Mouse (Mus musculus) CH12.LX (cell line): Measurements from ENCODE around the gene Bcat1. TPM values are rescaled to one million over a fixed set of nuclear protein-coding genes. Genes with fewer than 3 reads are reported as not detected.

Source experiments
- DNase-seq: peaks from one replicate; pipeline ENCODE4 v3.0.0-alpha.2; 2013; ENCODE audit errors: extremely low read depth
- H3K27ac ChIP-seq: 2 replicates; pipeline ENCODE4 v1.5.1; 2012; ENCODE audit warnings: low read depth, mild to moderate bottlenecking, control low read depth, moderate library complexity; ENCODE audit not compliant: insufficient read depth
- H3K27me3 ChIP-seq: replicated peaks from 2 replicates; pipeline ENCODE3; 2012; ENCODE audit warnings: inconsistent platforms
- H3K36me3 ChIP-seq, 2 experiments: replicated peaks in 1 of 2; 2 replicates each; pipeline versions ENCODE3 to v1.6.1; 2012; ENCODE audit warnings: inconsistent platforms in 1 of 2, low read length in 1 of 2, mild to moderate bottlenecking in 1 of 2, mixed read lengths in 1 of 2, moderate library complexity in 1 of 2; ENCODE audit not compliant: control insufficient read depth in 1 of 2, insufficient read depth in 1 of 2
- H3K4me1 ChIP-seq, 2 experiments: 2 replicates each; pipeline ENCODE4 v1.6.1; 2012; ENCODE audit warnings: inconsistent platforms in 1 of 2, moderate library complexity in 1 of 2; ENCODE audit not compliant: insufficient read depth in 2 of 2, control insufficient read depth in 1 of 2
- H3K4me2 ChIP-seq: 2 replicates; pipeline ENCODE4 v1.6.1; 2012; ENCODE audit warnings: low read depth, mild to moderate bottlenecking, control low read depth; ENCODE audit not compliant: poor library complexity, insufficient read depth, severe bottlenecking
- H3K4me3 ChIP-seq, 3 experiments: fragments of 150-350 bp in 1 of 3; sonication (generic) in 1 of 3; replicated peaks in 1 of 3; 2 replicates each; pipeline versions ENCODE3 to v1.5.1; 2011 to 2012; ENCODE audit warnings: low read depth in 2 of 3, low read length in 2 of 3, mild to moderate bottlenecking in 2 of 3, moderate library complexity in 2 of 3, control low read depth in 1 of 3, improper control_type of control experiment in 1 of 3, inconsistent platforms in 1 of 3, mixed read lengths in 1 of 3; ENCODE audit not compliant: poor library complexity in 1 of 3
- H3K79me2 ChIP-seq: replicated peaks from 2 replicates; pipeline ENCODE4 v1.6.1; 2012; ENCODE audit warnings: mild to moderate bottlenecking, moderate library complexity; ENCODE audit not compliant: control insufficient read depth, poor library complexity, insufficient read depth, severe bottlenecking; ENCODE audit errors: extremely low read depth
- H3K9ac ChIP-seq: 2 replicates; pipeline ENCODE4 v1.6.1; 2012; ENCODE audit warnings: low read depth, mild to moderate bottlenecking, control low read depth, moderate library complexity; ENCODE audit not compliant: insufficient read depth
- H3K9me3 ChIP-seq: replicated peaks from 2 replicates; pipeline ENCODE3; 2012; ENCODE audit warnings: low read length, inconsistent platforms, mixed read lengths
- BHLHE40 ChIP-seq: IDR thresholded peaks from 2 replicates; pipeline ENCODE4 v1.6.1; 2011; ENCODE audit warnings: mild to moderate bottlenecking, low read depth, low read length, improper control_type of control experiment
- CHD1 ChIP-seq: IDR thresholded peaks from 2 replicates; pipeline ENCODE4 v1.6.1; 2012; ENCODE audit warnings: low read depth, low read length, improper control_type of control experiment, inconsistent platforms
- EP300 ChIP-seq: IDR thresholded peaks from 2 replicates; pipeline ENCODE4 v1.6.1; 2011; ENCODE audit warnings: low read length, improper control_type of control experiment
- GABPA ChIP-seq: IDR thresholded peaks from 2 replicates; pipeline ENCODE4 v1.6.1; 2012; ENCODE audit warnings: low read depth, low read length, improper control_type of control experiment, inconsistent platforms; ENCODE audit not compliant: insufficient replicate concordance
- IRF4 ChIP-seq: IDR thresholded peaks from 2 replicates; pipeline ENCODE4 v1.6.1; 2014; ENCODE audit warnings: low read depth, mild to moderate bottlenecking, inconsistent platforms, low read length, improper control_type of control experiment
- MAFK ChIP-seq: IDR thresholded peaks from 2 replicates; pipeline ENCODE4 v1.6.1; 2011; ENCODE audit warnings: low read length, improper control_type of control experiment; ENCODE audit not compliant: insufficient replicate concordance
- NELFE ChIP-seq: IDR thresholded peaks from 2 replicates; pipeline ENCODE4 v1.6.1; 2011; ENCODE audit warnings: low read depth, low read length, improper control_type of control experiment
- NRF1 ChIP-seq: IDR thresholded peaks from 2 replicates; pipeline ENCODE4 v1.6.1; 2014; ENCODE audit warnings: low read depth, mild to moderate bottlenecking, inconsistent platforms, low read length, improper control_type of control experiment, moderate library complexity
- RAD21 ChIP-seq: IDR thresholded peaks from 2 replicates; pipeline ENCODE4 v1.6.1; 2011; ENCODE audit warnings: low read depth, mild to moderate bottlenecking, low read length, improper control_type of control experiment, moderate library complexity
- RCOR1 ChIP-seq: conservative IDR thresholded peaks from 2 replicates; pipeline ENCODE4 v1.6.1; 2012; ENCODE audit warnings: low read depth, mild to moderate bottlenecking, inconsistent platforms, low read length, improper control_type of control experiment
- TBP ChIP-seq: conservative IDR thresholded peaks from 2 replicates; pipeline ENCODE4 v1.6.1; 2011; ENCODE audit warnings: low read depth, low read length, improper control_type of control experiment
- UBTF ChIP-seq: IDR thresholded peaks from 2 replicates; pipeline ENCODE4 v1.6.1; 2012; ENCODE audit warnings: low read depth, mild to moderate bottlenecking, inconsistent platforms, low read length, improper control_type of control experiment, moderate library complexity
- ZKSCAN1 ChIP-seq: IDR thresholded peaks from 2 replicates; pipeline ENCODE4 v1.6.1; 2012; ENCODE audit warnings: low read depth, inconsistent platforms, low read length, improper control_type of control experiment, borderline replicate concordance
- ZNF384 ChIP-seq: IDR thresholded peaks from 2 replicates; pipeline ENCODE4 v1.6.1; 2012; ENCODE audit warnings: low read depth, low read length, improper control_type of control experiment, inconsistent platforms
- dilution Hi-C: fragments of 300-500 bp; cut with MboI; formaldehyde crosslinking; loops from 2 replicates; pipeline ENCODE4 v1.14.3; 2020; ENCODE audit warnings: low sequenced_read_pairs; ENCODE audit not compliant: extremely low pct_unique_long_range_greater_than_20kb, extremely low pct_ligation_motif_present
- in situ Hi-C: fragments of 300-500 bp; cut with MboI; formaldehyde crosslinking; loops from 3 replicates; pipeline ENCODE4 v1.14.3; 2019; ENCODE audit warnings: low sequenced_read_pairs, low pct_ligation_motif_present, low pct_unique_long_range_greater_than_20kb, mixed read lengths
- polyA plus RNA-seq: library from polyadenylated mRNA; unstranded; fragments of >175 nt; gene quantifications from 2 replicates; pipeline ENCODE4 v1.2.1, GENCODE M21; 2012; ENCODE audit warnings: low read depth; ENCODE audit not compliant: insufficient read length
- total RNA-seq, 2 experiments: library from RNA; depleted of rRNA; stranded (reverse); fragments of 300-350 nt in 1 of 2; fragments of >200 nt in 1 of 2; gene quantifications; 2 replicates each; pipeline ENCODE4 v1.2.3; 2012 to 2014

Bcat1 gene
- total and polyA plus RNA-seq, 3 experiments, result 141 to 199 (median 176) TPM

DNA sequence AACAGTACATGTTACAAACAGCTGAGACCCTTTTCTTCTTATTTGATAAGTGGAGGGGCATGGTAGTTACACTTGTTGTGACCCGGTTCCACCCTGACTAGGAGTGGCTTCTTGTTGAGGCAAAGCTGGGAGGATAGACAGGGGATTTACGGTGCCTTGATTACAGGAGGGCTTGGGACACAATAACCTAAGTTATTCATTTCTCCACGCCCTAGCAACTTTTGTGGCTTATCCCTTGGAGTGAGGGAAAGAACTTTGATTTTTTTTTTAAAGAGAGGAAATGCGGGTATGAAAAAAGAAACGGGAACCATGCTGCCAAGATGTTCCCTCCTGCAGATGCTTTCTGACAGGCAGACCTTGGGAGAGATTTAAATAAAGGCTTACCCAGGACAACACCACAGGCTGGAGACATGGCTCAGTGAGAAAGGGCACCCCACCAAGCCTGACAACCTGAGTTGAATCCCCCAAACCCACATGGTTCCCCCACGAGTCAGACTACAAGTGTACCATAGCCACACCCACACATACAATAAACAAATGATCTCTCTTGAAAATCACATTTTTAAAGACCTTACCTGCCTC lies 20.6 kb downstream of the Bcat1 start:
- DNase-seq, result no peak
- H3K27me3 ChIP-seq, result no peaks in the 10 kb centered on the region
- no peak overlapping the region for H3K27ac ChIP-seq
- H3K9ac ChIP-seq, result no peak overlapping the region
- peaks cover 8 to 30% of the 10 kb centered on the region in 2 experiments for H3K4me1 ChIP-seq
- TF ChIP-seq CHD1, result no peak
- peaks cover 72% of the 10 kb centered on the region for H3K79me2 ChIP-seq
- H3K4me3 ChIP-seq, result no peak overlapping the region
- peaks cover 40 to 87% of the 10 kb centered on the region in 2 experiments for H3K36me3 ChIP-seq
- dilution Hi-C loops, result no loop called here
- no peak overlapping the region for H3K4me2 ChIP-seq
- in situ Hi-C loops, result no loop called here
- H3K9me3 ChIP-seq, result no peaks in the 10 kb centered on the region

DNA sequence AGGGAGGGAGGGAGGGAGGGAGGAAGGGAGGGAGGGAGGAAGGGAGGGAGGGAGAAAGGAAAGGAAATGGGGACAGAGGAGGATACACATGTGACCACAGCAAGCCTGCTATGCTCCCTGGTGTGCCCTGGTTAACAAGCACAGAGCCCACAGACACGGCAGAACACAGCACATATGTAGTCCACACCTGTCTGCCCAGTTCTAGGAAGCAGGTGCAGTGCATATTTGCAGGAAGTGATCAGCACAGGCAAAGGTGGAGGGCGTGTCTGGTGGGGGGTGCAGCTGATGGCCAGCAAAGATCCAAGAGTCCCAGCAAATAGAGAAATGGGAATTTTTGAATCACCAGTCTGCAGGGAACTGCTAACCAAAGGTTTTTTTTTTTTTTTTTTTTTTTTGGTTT lies 23.3 kb downstream of the Bcat1 start:
- H3K9ac ChIP-seq, result no peak overlapping the region
- no peak overlapping the region for H3K27ac ChIP-seq
- H3K4me2 ChIP-seq, result no peak overlapping the region
- dilution Hi-C loops, result no loop called here
- no peak for DNase-seq
- no peak overlapping the region for H3K4me3 ChIP-seq
- peaks cover 8 to 31% of the 10 kb centered on the region in 2 experiments for H3K4me1 ChIP-seq
- TF ChIP-seq BHLHE40 (no peak), EP300 (no peak), UBTF (no peak), IRF4 (no peak), ZKSCAN1 (no peak), RAD21 (no peak), MAFK (no peak), ZNF384 (no peak), NELFE (no peak), GABPA (no peak)
- in situ Hi-C loops, result no loop called here
- H3K9me3 ChIP-seq, result peaks cover 5% of the 10 kb centered on the region
- H3K27me3 ChIP-seq, result no peaks in the 10 kb centered on the region
- H3K36me3 ChIP-seq, result peaks cover 44 to 93% of the 10 kb centered on the region in 2 experiments
- H3K79me2 ChIP-seq, result peaks cover 79% of the 10 kb centered on the region

DNA sequence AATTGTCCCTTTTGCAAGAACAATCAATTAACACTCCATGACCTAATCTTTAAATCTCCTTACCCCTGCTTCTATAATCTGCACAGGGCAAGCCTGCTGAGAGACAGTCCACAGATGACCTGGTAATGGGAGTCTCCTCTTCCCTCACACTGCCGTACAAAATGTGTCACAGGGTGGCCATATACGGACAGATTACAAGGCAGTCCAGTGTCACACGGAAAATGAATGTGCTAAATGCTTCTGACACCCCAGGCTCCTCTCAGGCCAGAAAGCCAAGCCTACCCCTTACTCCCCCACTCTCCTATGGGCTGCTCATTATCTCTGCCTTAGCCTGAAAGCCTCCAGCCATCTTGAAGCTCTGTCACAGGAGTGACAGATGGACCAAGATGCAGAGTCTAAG lies 25.1 kb downstream of the Bcat1 start:
- H3K4me3 ChIP-seq, result no peak overlapping the region
- dilution Hi-C loops, result no loop called here
- in situ Hi-C loops, result no loop called here
- peaks cover 76% of the 10 kb centered on the region for H3K79me2 ChIP-seq
- peaks cover 5% of the 10 kb centered on the region for H3K9me3 ChIP-seq
- no peaks in the 10 kb centered on the region for H3K27me3 ChIP-seq
- no peak for DNase-seq
- H3K9ac ChIP-seq, result no peak overlapping the region
- H3K4me1 ChIP-seq, result peaks cover 8 to 29% of the 10 kb centered on the region in 2 experiments
- TF ChIP-seq NRF1, result no peak
- no peak for TF ChIP-seq TBP
- TF ChIP-seq RCOR1, result no peak
- TF ChIP-seq, all 38 proteins: peak for 0
- no peak overlapping the region for H3K4me2 ChIP-seq
- peaks cover 39 to 95% of the 10 kb centered on the region in 2 experiments for H3K36me3 ChIP-seq
- H3K27ac ChIP-seq, result no peak overlapping the region
